Mouse (Mus musculus) retina, adult 2 months (tissue): ENCODE measurements around the gene Sult2a7.

Experiments used
- DNase-seq: peaks from one replicate; pipeline ENCODE4 v3.0.0-alpha.2; 2012; ENCODE audit warnings: low read depth, low spot score

Sult2a7 gene

DNA sequence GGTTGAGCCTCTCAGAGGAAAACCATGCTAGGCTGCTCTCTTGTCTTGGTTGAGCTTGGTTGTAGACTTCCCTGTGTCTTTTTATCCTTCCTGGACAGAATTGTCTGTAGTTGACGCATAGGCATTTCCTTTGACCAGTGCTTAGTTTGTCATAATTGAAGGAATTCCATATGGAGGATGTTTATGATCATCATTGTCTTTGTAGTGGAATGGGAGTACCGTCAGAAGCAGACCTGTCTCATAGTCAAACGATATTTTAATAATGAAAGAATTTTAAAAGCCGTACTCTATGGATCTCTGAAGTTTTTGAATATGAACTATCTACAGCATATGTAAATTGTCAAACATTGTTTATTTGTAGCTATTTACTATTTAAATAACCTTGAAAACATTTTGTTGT, at the start of gene Sult2a7:
Gene Sult2a7, minus strand, starts transcription at position 101 of the 400 bp plus-strand sequence.
- no peak for DNase-seq

GRCm38 (mm10) chr7:14525280-14525679, 31.2 kb upstream of the Sult2a7 start:
- no peak for DNase-seq

DNA sequence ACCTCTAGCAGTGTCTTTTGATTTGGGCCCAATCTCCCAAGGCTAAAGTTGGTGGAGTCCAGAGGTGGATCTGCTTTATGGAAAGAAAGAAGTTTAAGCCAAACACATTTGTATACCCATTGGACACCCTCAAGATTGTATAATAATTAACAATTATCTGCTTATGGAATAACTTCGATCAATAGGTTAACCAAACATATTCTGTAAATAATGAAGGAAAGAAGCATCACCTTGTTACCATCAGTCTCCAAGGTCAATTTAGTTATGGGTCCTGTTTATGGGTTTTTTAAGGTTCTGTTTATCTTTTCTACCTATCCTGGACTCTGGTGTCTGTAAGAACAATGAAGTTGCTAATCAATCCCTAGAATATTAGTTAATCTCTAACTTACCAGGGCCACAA, 28.6 kb upstream of the Sult2a7 start:
- DNase-seq: no peak

DNA sequence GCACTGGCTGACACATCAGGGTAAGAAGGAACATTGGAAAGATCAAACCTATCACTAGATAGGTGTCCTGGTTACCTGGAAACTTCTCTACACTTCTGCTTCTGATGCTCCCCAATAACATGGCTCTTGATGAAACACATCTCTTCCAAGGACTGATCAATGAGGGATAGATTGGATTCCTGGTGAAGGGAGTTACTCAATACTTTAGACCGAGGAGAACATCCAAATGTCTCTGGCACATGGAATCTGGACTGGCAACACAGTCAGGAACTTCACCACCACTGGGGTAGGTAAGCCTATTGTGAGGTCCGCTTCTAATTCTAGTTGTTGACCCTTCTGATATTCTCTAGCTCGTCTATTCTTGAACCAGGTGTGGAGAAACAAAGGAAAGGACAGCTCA, 24.3 kb upstream of the Sult2a7 start:
- DNase-seq: no peak

DNA sequence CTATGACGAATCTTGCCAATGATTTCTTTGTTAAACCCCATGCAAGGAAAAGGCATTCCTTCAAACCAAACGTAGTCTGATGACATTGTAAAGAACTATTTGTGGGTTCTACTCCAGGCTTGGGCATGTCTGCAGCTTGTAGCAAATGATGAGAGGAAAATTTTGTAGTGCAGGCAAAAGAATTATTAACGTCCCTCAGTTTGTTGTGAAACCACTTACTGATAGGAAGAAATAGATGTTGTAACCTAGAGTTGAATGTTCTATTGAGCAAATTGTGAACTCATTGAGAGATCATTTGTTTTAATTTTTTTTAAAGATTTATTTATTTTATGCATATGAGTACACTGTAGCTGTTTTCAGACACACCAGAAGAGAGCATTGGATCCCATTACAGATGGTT, 1.1 kb downstream of the Sult2a7 start:
- no peak for DNase-seq

DNA sequence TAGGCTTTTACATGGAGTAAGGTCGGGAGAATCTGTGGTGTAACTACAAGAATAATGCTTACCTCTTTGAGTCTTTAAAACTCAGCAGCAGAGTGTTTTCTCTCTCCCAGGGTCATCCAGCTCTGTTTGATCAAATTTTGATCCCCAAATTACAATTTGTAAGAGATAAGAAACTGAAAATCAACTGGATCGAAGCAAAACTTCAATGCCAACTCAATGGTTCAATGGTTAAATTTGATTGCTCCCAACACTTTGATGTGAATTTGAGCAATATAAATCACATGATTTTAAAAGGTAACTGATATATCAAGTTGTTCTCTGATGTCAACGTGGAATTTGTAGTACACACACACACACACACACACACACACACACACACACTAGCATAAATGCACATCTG, 47.5 kb downstream of the Sult2a7 start, which contains the start of gene Sult2a8:
Gene Sult2a8, minus strand, starts transcription at position 236 of the 400 bp plus-strand sequence.
- DNase-seq: no peak

DNA sequence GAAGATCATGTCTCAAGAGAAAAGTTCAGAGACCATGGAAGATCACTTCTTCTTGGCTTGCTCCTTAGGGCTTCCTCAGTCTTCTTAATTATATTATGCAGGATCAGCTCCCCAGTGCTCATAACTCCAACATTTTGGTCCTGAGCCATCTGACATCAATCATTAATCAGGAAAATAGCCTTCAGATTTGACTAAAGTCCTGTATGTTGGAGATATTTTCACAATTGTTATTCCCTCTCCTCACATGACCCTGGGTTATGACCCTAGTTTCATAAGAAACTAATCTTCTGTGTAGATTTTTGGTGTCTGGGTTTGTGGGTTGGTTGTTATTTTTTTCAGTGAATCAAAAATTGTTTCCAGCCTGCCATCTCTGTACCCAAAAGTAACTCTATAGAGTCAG, 54.4 kb downstream of the Sult2a7 start:
- no peak for DNase-seq

DNA sequence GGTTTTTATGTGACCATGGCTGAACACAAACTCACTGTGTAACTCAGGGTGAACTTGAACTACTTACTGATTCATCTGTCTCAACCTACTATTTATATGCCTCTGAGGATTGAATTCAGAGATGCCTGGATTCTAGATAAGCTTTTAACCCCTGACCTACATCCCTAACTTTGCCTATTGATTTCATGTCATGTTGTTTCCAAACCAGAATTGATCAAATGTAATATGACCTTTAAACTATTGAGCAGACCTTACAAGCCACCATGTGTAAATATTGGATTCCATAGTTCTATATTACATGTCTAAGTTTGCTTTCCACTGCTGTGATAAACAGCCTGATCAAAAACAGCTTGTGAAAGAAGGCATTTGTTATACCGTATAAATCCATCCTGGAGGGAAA, 55.5 kb downstream of the Sult2a7 start:
- DNase-seq: no peak

- no peak for DNase-seq
Observed at GRCm38 (mm10) chr7:14438029-14438428, 56.0 kb downstream of the Sult2a7 start.
